ENCODE assay signal across 16 mouse cellular contexts in genomic region chr13:76358720-76359119, GRCm38 (mm10). TPM values are rescaled to one million over a fixed set of nuclear protein-coding genes. Genes with fewer than 3 reads are reported as not detected.
DNase-seq lines count a peak whose midpoint lies in the region; ATAC-seq lines count a peak whose summit lies in the region.
"Had no signal": no experiment of that assay in that cellular context is flagged by ENCODE, and none has a peak within 500 bp of the region (broad histone marks: within the 10 kb centered on the region; RNA-seq: fewer than 3 reads in every experiment).

No protein-coding gene starts in this region.

- DNase-seq in hindbrain, embryonic 14.5 days (ENCODE audit: low spot score) = no peak
- no peak for DNase-seq in hindbrain, embryonic 10.5 days (ENCODE audit: low spot score)
- peak; percentile 11 for DNase-seq in retina, postnatal 1 day
- DNase-seq in retina, embryonic 14.5 days (ENCODE audit: low spot score) = no peak
- DNase-seq in brain, adult 2 months (ENCODE audit: low read depth, low spot score) = peak; percentile 38
- no peak for DNase-seq in heart, postnatal 4 days
- DNase-seq in spleen, postnatal 14 days (ENCODE audit: low spot score in 2 of 2) = no peak
- DNase-seq: adrenal gland, postnatal 25 days; cerebellum, postnatal 14 days; heart, adult 11 months had no signal

- H3K27ac ChIP-seq in hindbrain, embryonic 14.5 days = no peak overlapping the region
- no peak overlapping the region for H3K27ac ChIP-seq in hindbrain, embryonic 10.5 days
- H3K27ac ChIP-seq: kidney, postnatal 0 days; stomach, embryonic 15.5 days had no signal

- H3K9me3 ChIP-seq in hindbrain, embryonic 14.5 days (ENCODE audit: control insufficient read depth, low read length) = no peaks in the 10 kb centered on the region
- H3K9me3 ChIP-seq in hindbrain, embryonic 10.5 days = no peaks in the 10 kb centered on the region
- H3K9me3 ChIP-seq: G1E; stomach, embryonic 15.5 days had no signal

- H3K4me3 ChIP-seq in hindbrain, embryonic 14.5 days (replicated peaks; ENCODE audit: low read length) = no peak overlapping the region
- H3K4me3 ChIP-seq in hindbrain, embryonic 10.5 days = no peak overlapping the region
- H3K4me3 ChIP-seq: erythroblast, embryonic 14.5 days; stomach, embryonic 15.5 days had no signal

- H3K27me3 ChIP-seq in hindbrain, embryonic 14.5 days (ENCODE audit: control insufficient read depth, insufficient read depth, low read length) = no peaks in the 10 kb centered on the region
- H3K27me3 ChIP-seq in hindbrain, embryonic 10.5 days (ENCODE audit: insufficient read depth, poor library complexity, severe bottlenecking) = no peaks in the 10 kb centered on the region
- H3K27me3 ChIP-seq: stomach, embryonic 15.5 days had no signal

- no peaks in the 10 kb centered on the region for H3K36me3 ChIP-seq in hindbrain, embryonic 14.5 days (replicated peaks; ENCODE audit: control insufficient read depth, insufficient read depth)
- H3K36me3 ChIP-seq in hindbrain, embryonic 10.5 days = no peaks in the 10 kb centered on the region
- H3K36me3 ChIP-seq: G1E; stomach, embryonic 15.5 days had no signal

- no peaks in the 10 kb centered on the region for H3K4me1 ChIP-seq in hindbrain, embryonic 14.5 days (replicated peaks; ENCODE audit: control insufficient read depth, insufficient read depth, low read length)
- no peaks in the 10 kb centered on the region for H3K4me1 ChIP-seq in hindbrain, embryonic 10.5 days (replicated peaks)
- H3K4me1 ChIP-seq: stomach, embryonic 15.5 days had no signal

- H3K9ac ChIP-seq in hindbrain, embryonic 14.5 days = no peak overlapping the region
- H3K9ac ChIP-seq: stomach, embryonic 15.5 days had no signal

- peak; percentile 62; the same call in 1 of the 2 replicates for ATAC-seq in hindbrain, embryonic 14.5 days (ENCODE audit: low FRiP score)

- no peak overlapping the region for H3K4me2 ChIP-seq in hindbrain, embryonic 14.5 days (replicated peaks)
- H3K4me2 ChIP-seq: stomach, embryonic 15.5 days had no signal

RNA-seq across cellular contexts. Expression of gene Mctp1, which starts 25.6 kb away (rescaled TPM):
- 3.0 and 3.6 TPM in 2 replicates for polyA plus RNA-seq in hindbrain, embryonic 14.5 days (2014; fragmentation: Nextera tagmentation; extraction: Ambion mirVana)
- 2.3 and 3.6 TPM in 2 replicates for polyA plus RNA-seq in hindbrain, embryonic 10.5 days (2016; fragmentation: Nextera tagmentation; extraction: Ambion mirVana)
- 1 to 10 TPM; 1.1 to 2.1 TPM for total RNA-seq in heart, postnatal 4 days (2021)
- polyA plus RNA-seq: erythroblast, embryonic 14.5 days had no signal

RNA-seq across cellular contexts. Expression of gene Fam81b, which starts 53.8 kb away (rescaled TPM):
- polyA plus RNA-seq in hindbrain, embryonic 14.5 days (2014; fragmentation: Nextera tagmentation; extraction: Ambion mirVana) = 1.2 and 2.5 TPM in 2 replicates
- 0.71 and 1.3 TPM in 2 replicates for polyA plus RNA-seq in hindbrain, embryonic 10.5 days (2016; fragmentation: Nextera tagmentation; extraction: Ambion mirVana)
- not detected for total RNA-seq in heart, postnatal 4 days (2021)
- total RNA-seq: adrenal gland, postnatal 25 days; heart, postnatal 25 days; left cerebral cortex, postnatal 36 days had no signal
- polyA plus RNA-seq: erythroblast, embryonic 14.5 days; G1E; kidney, postnatal 0 days; stomach, embryonic 15.5 days had no signal

Comparison
In these comparisons a context has a peak if more than half of its experiments do, and no peak if none do; other contexts are left out.
1. DNase-seq: peak in retina, postnatal 1 day (single experiment) and brain, adult 2 months (single experiment); none in hindbrain, embryonic 14.5 days (single experiment), hindbrain, embryonic 10.5 days (single experiment), retina, embryonic 14.5 days (single experiment), heart, postnatal 4 days (single experiment) and spleen, postnatal 14 days (0 of 2).